Mouse (Mus musculus): Measurements from ENCODE around the gene Asprv1.

Gene Asprv1

GRCm38 (mm10) chr6:86667061-86667460 lies 39.1 kb downstream of the Asprv1 start:
- DNase-seq (ENCODE audit: low spot score) = no peak

- DNase-seq (ENCODE audit: low spot score) = no peak
Measured at GRCm38 (mm10) chr6:86668580-86669239, 40.7 kb downstream of the Asprv1 start, which contains the start of gene Mxd1. TSS of gene Mxd1 (minus strand) at chr6:86669161.

- DNase-seq (ENCODE audit: low spot score) = peak; percentile 99
Measured at GRCm38 (mm10) chr6:86669240-86669727, 41.3 kb downstream of the Asprv1 start.

- DNase-seq (ENCODE audit: low spot score) = no peak
Measured at GRCm38 (mm10) chr6:86670873-86671272, 42.9 kb downstream of the Asprv1 start.

GRCm38 (mm10) chr6:86678341-86678740 lies 50.4 kb downstream of the Asprv1 start:
- no peak for DNase-seq (ENCODE audit: low spot score)

All from urinary bladder, postnatal 10 days (tissue).